Mouse (Mus musculus) liver, embryonic 11.5 days (tissue): ENCODE data around the gene Zmiz1. TPM values are rescaled to one million over a fixed set of nuclear protein-coding genes. Genes with fewer than 3 reads are reported as not detected.
A peak's percentile ranks its signal among the peaks of the same experiment; 100 is the strongest.

Experiments used
- ATAC-seq: fragments of 200-750 bp; cut with Nextera tagmentation; replicated peaks from 2 replicates; pipeline ENCODE4 v1.8.0; 2017; ENCODE audit warnings: moderate number of reproducible peaks, mild to moderate bottlenecking, moderate TSS enrichment, moderate library complexity; ENCODE audit not compliant: low FRiP score
- DNase-seq: peaks from one replicate; pipeline ENCODE4 v3.0.0-alpha.2; 2017; ENCODE audit warnings: low spot score
- H3K27ac ChIP-seq: fragments of 300-500 bp; sonication (generic); 2 replicates; pipeline ENCODE4 v1.5.1; 2014; ENCODE audit warnings: mild to moderate bottlenecking, low read depth, low read length, control low read depth
- H3K27me3 ChIP-seq: fragments of 300-500 bp; sonication (generic); replicated peaks from 2 replicates; pipeline ENCODE4 v1.6.1; 2014; ENCODE audit warnings: low read length, mixed read lengths; ENCODE audit not compliant: control insufficient read depth, insufficient read depth
- H3K36me3 ChIP-seq: fragments of 300-500 bp; sonication (generic); 2 replicates; pipeline ENCODE4 v1.6.1; 2014; ENCODE audit warnings: mild to moderate bottlenecking, low read length, moderate library complexity, mixed read lengths; ENCODE audit not compliant: control insufficient read depth, insufficient read depth
- H3K4me1 ChIP-seq: fragments of 300-500 bp; sonication (generic); replicated peaks from 2 replicates; pipeline ENCODE4 v1.6.1; 2014; ENCODE audit warnings: low read length, mixed read lengths; ENCODE audit not compliant: control insufficient read depth, insufficient read depth
- H3K4me2 ChIP-seq: fragments of 300-500 bp; sonication (generic); 2 replicates; pipeline ENCODE4 v1.6.1; 2014; ENCODE audit warnings: mild to moderate bottlenecking, control low read depth, moderate library complexity
- H3K4me3 ChIP-seq: fragments of 300-500 bp; sonication (generic); 2 replicates; pipeline ENCODE4 v1.5.1; 2014; ENCODE audit warnings: low read depth, low read length, control low read depth
- H3K9ac ChIP-seq: fragments of 300-500 bp; sonication (generic); 2 replicates; pipeline ENCODE4 v1.6.1; 2014; ENCODE audit warnings: low read depth, low read length, control low read depth
- H3K9me3 ChIP-seq: fragments of 300-500 bp; sonication (generic); 2 replicates; pipeline ENCODE4 v1.6.1; 2016; ENCODE audit warnings: low read length, inconsistent platforms, mixed read lengths; ENCODE audit not compliant: control insufficient read depth
- WGBS: fragments of 180-500 bp; shearing (Covaris S2); extraction: QIAGEN DNeasy Blood & Tissue Kit; methylation state at CpG from one replicate; pipeline ENCODE4 v1.1.7; 2014; 5-methylcytosine and 5-hydroxymethylcytosine counted together
- polyA plus RNA-seq: library from polyadenylated mRNA; unstranded; fragments of >200 nt; fragmentation: Nextera tagmentation; extraction: Ambion mirVana; gene quantifications from 2 replicates; pipeline ENCODE4 v1.2.1, GENCODE M21; 2014

Gene Zmiz1
- polyA plus RNA-seq, 1 experiment from 2014 or later = 31.0 TPM

DNA sequence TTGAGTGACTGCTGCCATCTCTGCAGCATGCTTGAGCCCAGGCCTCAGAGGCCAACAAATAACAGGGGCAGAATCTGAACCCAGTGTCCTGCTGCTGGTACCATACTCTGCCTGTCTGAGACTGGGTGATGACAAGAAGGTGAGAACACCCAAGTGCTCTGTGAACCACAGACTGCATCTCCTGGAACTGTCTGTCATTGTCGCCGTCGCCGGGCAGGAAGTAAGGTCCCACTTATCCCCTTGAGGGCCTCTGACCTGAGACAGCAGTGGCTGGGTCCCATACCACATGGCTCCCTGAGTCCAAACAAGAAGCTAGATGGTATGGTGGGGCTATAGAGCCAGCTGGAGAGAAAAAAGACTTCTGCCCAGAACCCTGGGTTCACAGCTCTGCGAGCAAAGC is 100.9 kb downstream of the Zmiz1 start:
- no peak for ATAC-seq
- Histone ChIP-seq H3K36me3 (peaks cover 5% of the 10 kb centered on the region; the same call in 1 of the 2 replicates), H3K9ac (no peak overlapping the region), H3K27me3 (no peaks in the 10 kb centered on the region), H3K9me3 (no peaks in the 10 kb centered on the region), H3K4me2 (no peak overlapping the region), H3K4me3 (no peak overlapping the region), H3K4me1 (peaks cover 54% of the 10 kb centered on the region), H3K27ac (no peak overlapping the region)
- WGBS = 60% methylated on average over 5 of the region's 5 CpGs
- DNase-seq = no peak

DNA sequence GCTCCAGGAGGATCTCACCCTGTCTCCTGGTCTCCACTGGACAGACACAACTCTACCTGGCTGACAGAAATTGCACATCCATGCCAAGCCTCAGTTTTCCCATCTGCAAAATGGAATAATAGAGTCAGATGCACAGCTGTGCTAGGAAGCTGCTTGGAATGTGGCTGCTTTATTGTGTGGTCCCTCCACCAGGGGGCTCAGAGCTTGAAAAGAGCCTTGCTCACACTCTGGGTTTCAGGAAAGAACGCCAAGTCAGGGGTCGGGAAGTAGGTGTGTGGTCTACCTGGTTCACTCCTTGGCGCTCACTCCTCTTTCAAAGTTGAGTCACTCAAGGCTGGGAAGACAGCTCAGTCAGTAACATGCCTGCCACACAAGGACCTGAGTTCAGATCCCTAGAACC is 101.9 kb downstream of the Zmiz1 start:
- no peaks in the 10 kb centered on the region for H3K27me3 ChIP-seq
- 91% methylated on average over 3 of the region's 3 CpGs for WGBS
- no peak for DNase-seq
- H3K9me3 ChIP-seq = no peaks in the 10 kb centered on the region
- peaks cover 5% of the 10 kb centered on the region; the same call in 1 of the 2 replicates for H3K36me3 ChIP-seq
- H3K4me1 ChIP-seq = peaks cover 51% of the 10 kb centered on the region
- H3K27ac ChIP-seq = no peak overlapping the region
- H3K4me3 ChIP-seq = no peak overlapping the region
- ATAC-seq = no peak
- no peak overlapping the region for H3K4me2 ChIP-seq
- H3K9ac ChIP-seq = no peak overlapping the region

- Histone ChIP-seq H3K4me2 (no peak overlapping the region), H3K9ac (no peak overlapping the region), H3K27me3 (no peaks in the 10 kb centered on the region), H3K36me3 (peaks cover 5% of the 10 kb centered on the region; the same call in 1 of the 2 replicates), H3K27ac (no peak overlapping the region), H3K4me1 (peaks cover 45% of the 10 kb centered on the region), H3K9me3 (no peaks in the 10 kb centered on the region), H3K4me3 (no peak overlapping the region)
- WGBS = 38% methylated on average over 1 of the region's 1 CpGs
- ATAC-seq (no peak), DNase-seq (no peak)
Measured at GRCm38 (mm10) chr14:25561716-25562115, 102.7 kb downstream of the Zmiz1 start.

DNA sequence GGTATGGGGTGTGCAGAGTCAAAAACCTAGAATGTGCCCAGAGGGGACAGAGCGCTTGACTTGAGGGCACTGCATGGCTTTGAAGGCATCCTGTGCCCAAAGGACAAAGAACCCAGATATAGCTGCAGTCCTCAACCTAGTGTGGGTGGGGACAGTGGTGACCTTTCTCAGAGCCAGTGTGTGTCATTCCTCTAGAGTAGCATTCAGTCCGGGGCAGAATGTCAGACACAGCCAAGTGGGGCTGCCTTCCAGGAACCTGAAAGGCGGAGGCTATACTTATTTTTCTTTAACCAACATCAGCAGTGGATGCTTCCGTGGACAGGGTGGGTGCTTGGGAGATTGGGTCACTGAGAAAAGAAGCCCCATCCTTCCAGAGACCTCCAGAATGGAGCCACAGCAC is 103.5 kb downstream of the Zmiz1 start:
- no peak for ATAC-seq
- no peak overlapping the region for H3K4me2 ChIP-seq
- H3K36me3 ChIP-seq = peaks cover 4% of the 10 kb centered on the region; the same call in 1 of the 2 replicates
- no peaks in the 10 kb centered on the region for H3K9me3 ChIP-seq
- DNase-seq = no peak
- H3K4me1 ChIP-seq = peaks cover 41% of the 10 kb centered on the region
- H3K27me3 ChIP-seq = no peaks in the 10 kb centered on the region
- no peak overlapping the region for H3K4me3 ChIP-seq
- WGBS = 79% methylated on average over 4 of the region's 4 CpGs
- no peak overlapping the region for H3K27ac ChIP-seq
- no peak overlapping the region for H3K9ac ChIP-seq

- no peak overlapping the region for H3K9ac ChIP-seq
- no peak overlapping the region for H3K4me2 ChIP-seq
- H3K27me3 ChIP-seq = no peaks in the 10 kb centered on the region
- H3K4me3 ChIP-seq = no peak overlapping the region
- no peaks in the 10 kb centered on the region for H3K9me3 ChIP-seq
- peaks cover 41% of the 10 kb centered on the region for H3K4me1 ChIP-seq
- 84% methylated on average over 7 of the region's 7 CpGs for WGBS
- peaks cover 3% of the 10 kb centered on the region; the same call in 1 of the 2 replicates for H3K36me3 ChIP-seq
- ATAC-seq = no peak
- no peak for DNase-seq
- H3K27ac ChIP-seq = no peak overlapping the region
Measured at GRCm38 (mm10) chr14:25562909-25563308, 103.9 kb downstream of the Zmiz1 start.

- Histone ChIP-seq H3K27me3 (no peaks in the 10 kb centered on the region), H3K27ac (0 out of 2 replicates have a peak overlapping the region, but pooled peaks have one; percentile 38), H3K4me1 (peaks cover 42% of the 10 kb centered on the region), H3K9me3 (no peaks in the 10 kb centered on the region), H3K4me3 (no peak overlapping the region), H3K4me2 (no peak overlapping the region), H3K9ac (no peak overlapping the region), H3K36me3 (no peaks in the 10 kb centered on the region; the same call in 1 of the 2 replicates)
- no peak for DNase-seq
- WGBS = 83% methylated on average over 8 of the region's 8 CpGs
- ATAC-seq = no peak
Measured at GRCm38 (mm10) chr14:25564577-25564976, 105.6 kb downstream of the Zmiz1 start.

DNA sequence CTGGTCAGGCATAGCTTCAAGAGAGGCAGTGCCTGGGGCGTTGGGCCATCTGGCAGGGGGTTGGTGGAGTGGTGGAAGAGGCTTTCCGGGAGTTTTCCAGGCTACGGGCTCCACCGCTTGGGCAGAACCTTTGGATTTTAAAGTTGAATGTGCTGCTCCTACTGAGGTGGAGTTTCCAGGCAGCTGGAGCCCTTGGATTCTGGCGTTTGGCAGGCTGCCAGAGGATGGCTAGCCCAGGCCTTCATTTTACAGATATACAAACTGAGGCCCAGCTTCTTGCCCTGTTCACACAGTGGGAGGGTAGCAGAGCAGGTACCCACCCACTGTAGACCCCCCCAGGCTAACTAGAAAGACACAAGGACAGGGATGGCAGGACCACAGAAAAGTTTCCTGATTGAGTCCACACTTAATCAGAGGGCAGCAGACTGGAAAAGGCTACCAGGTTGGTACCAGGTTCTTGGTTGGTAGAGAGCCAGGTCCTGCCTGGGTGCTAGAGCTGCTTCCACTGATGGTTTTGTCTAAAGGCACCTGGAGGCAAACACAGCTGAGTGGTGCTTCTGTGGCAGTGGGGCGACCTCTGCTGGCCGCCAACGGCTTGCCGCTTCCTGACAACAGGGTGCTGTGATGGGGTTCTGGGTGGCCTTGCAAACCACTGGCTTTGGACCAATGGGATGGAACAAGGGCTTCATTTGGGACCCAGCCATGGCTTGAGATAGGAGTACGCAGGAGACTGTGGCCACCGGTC is 106.5 kb downstream of the Zmiz1 start:
- peak; percentile 78 for DNase-seq
- no peak overlapping the region for H3K4me3 ChIP-seq
- 43% methylated on average over 11 of the region's 11 CpGs for WGBS
- H3K36me3 ChIP-seq = no peaks in the 10 kb centered on the region; the same call in 1 of the 2 replicates
- H3K27me3 ChIP-seq = no peaks in the 10 kb centered on the region
- H3K4me1 ChIP-seq = peaks cover 35% of the 10 kb centered on the region
- no peak overlapping the region for H3K9ac ChIP-seq
- H3K27ac ChIP-seq = no peak overlapping the region
- ATAC-seq = peak; percentile 70
- no peak overlapping the region for H3K4me2 ChIP-seq
- H3K9me3 ChIP-seq = no peaks in the 10 kb centered on the region

DNA sequence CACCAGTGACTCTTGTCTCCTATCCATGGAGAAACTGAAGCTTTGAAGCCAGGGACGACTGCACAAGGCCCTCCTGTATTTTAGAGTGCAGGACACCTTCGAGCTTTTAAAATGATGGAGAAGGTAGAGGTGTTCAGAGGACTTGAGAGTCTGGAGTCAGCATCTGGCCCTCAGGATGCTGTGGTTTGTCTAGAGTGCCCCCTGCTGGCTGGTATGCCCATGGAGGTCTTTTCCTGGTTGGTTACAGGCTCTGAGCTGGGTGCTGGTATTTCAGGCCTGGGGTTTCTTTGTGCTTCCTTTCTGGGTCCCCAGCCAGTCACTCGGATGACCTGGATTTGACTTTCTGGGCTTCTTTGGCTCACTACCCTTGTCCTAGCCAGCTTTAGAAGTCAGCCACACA is 108.3 kb downstream of the Zmiz1 start:
- Histone ChIP-seq H3K9me3 (no peaks in the 10 kb centered on the region), H3K9ac (no peak overlapping the region), H3K4me1 (peaks cover 22% of the 10 kb centered on the region), H3K4me3 (no peak overlapping the region), H3K4me2 (no peak overlapping the region), H3K36me3 (peaks cover 7% of the 10 kb centered on the region), H3K27me3 (no peaks in the 10 kb centered on the region), H3K27ac (no peak overlapping the region)
- WGBS = 54% methylated on average over 3 of the region's 3 CpGs
- peak; percentile 67 for DNase-seq
- peak; percentile 40; the same call in 1 of the 2 replicates for ATAC-seq

GRCm38 (mm10) chr14:25567837-25568236 is 108.9 kb downstream of the Zmiz1 start:
- Histone ChIP-seq H3K27me3 (no peaks in the 10 kb centered on the region), H3K9me3 (no peaks in the 10 kb centered on the region), H3K4me2 (no peak overlapping the region), H3K4me1 (peaks cover 22% of the 10 kb centered on the region), H3K9ac (no peak overlapping the region), H3K36me3 (peaks cover 11% of the 10 kb centered on the region), H3K27ac (no peak overlapping the region), H3K4me3 (no peak overlapping the region)
- WGBS = 33% methylated on average over 2 of the region's 2 CpGs
- DNase-seq (no peak), ATAC-seq (peak; percentile 88)
